Mouse (Mus musculus) hindbrain, embryonic 13.5 days (tissue): ENCODE data around the gene Ino80. TPM values are rescaled to one million over a fixed set of nuclear protein-coding genes. Genes with fewer than 3 reads are reported as not detected.

Experiments used
- ATAC-seq: fragments of 200-750 bp; cut with Nextera tagmentation; 2 replicates; pipeline ENCODE4 v1.8.0; 2017; ENCODE audit warnings: moderate TSS enrichment; ENCODE audit not compliant: low FRiP score
- H3K27ac ChIP-seq: fragments of 300-500 bp; sonication (generic); 2 replicates; pipeline ENCODE4 v1.5.1; 2015; ENCODE audit warnings: inconsistent platforms, mild to moderate bottlenecking, moderate library complexity
- H3K27me3 ChIP-seq: fragments of 300-500 bp; sonication (generic); 2 replicates; pipeline ENCODE4 v1.6.1; 2015; ENCODE audit warnings: mild to moderate bottlenecking, inconsistent platforms
- H3K36me3 ChIP-seq: fragments of 300-500 bp; sonication (generic); 2 replicates; pipeline ENCODE4 v1.6.1; 2015; ENCODE audit warnings: mild to moderate bottlenecking, inconsistent platforms
- H3K4me1 ChIP-seq: fragments of 300-500 bp; sonication (generic); replicated peaks from 2 replicates; pipeline ENCODE4 v1.6.1; 2015; ENCODE audit warnings: inconsistent platforms
- H3K4me2 ChIP-seq: fragments of 300-500 bp; sonication (generic); 2 replicates; pipeline ENCODE4 v1.6.1; 2015; ENCODE audit warnings: inconsistent platforms, mild to moderate bottlenecking, moderate library complexity
- H3K4me3 ChIP-seq: fragments of 300-500 bp; sonication (generic); 2 replicates; pipeline ENCODE4 v1.5.1; 2015; ENCODE audit warnings: mild to moderate bottlenecking, inconsistent platforms
- H3K9ac ChIP-seq: fragments of 300-500 bp; sonication (generic); 2 replicates; pipeline ENCODE4 v1.6.1; 2015; ENCODE audit warnings: mild to moderate bottlenecking, inconsistent platforms
- H3K9me3 ChIP-seq: fragments of 300-500 bp; sonication (generic); 2 replicates; pipeline ENCODE4 v1.6.1; 2016; ENCODE audit warnings: inconsistent platforms
- WGBS: fragments of 180-500 bp; shearing (Covaris S2); methylation state at CpG from one replicate; pipeline ENCODE4 v1.1.7; 2015; 5-methylcytosine and 5-hydroxymethylcytosine counted together
- polyA plus RNA-seq: library from polyadenylated mRNA; unstranded; fragments of >200 nt; fragmentation: Nextera tagmentation; extraction: Ambion mirVana; gene quantifications from 2 replicates; pipeline ENCODE4 v1.2.1, GENCODE M21; 2015

Gene Ino80
- polyA plus RNA-seq, 1 experiment from 2014 or later, result 3.2 TPM

DNA sequence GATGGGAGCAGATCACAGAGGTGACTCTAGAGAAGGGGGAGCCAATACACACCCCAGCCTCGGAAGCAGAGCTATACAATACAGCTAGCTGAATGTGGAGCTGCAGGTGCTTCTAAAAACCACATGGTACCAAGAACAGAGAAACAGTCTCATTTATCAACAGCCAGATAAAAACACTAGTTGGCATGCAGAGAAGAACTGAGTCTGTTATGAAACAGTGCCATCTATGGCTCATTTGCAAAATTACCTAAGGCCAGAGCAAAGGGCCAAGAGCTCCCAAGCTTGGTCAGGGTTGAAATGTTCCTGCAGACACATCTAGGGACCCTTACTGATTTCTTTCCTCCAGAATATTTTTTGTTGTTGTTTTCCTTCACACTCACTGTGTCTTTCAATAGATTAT is 63.7 kb downstream of the Ino80 start:
- Histone ChIP-seq H3K36me3 (peaks cover 61% of the 10 kb centered on the region), H3K27me3 (no peaks in the 10 kb centered on the region)
- no peak for ATAC-seq

DNA sequence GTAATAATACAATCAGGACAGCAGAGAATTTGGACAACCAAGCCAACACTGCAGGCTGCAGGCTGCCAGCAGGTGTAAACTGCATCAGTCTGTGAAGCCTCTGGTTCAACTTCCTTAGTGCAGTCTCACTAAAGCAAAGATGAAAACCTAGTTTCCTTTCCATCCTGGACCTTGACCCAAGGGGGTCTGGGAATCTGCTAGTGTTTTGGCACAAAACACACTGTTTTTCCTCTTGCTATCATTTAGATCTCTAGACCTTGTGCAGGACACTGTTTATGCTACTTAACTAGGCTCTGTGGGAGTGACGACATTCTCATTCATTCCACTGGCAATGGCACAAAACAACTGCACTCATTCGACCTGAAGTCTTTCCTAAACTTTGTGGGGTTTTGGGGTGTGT is 65.8 kb downstream of the Ino80 start:
- H3K9ac ChIP-seq, result no peak overlapping the region
- H3K4me3 ChIP-seq, result no peak overlapping the region
- 88% methylated on average over 2 of the region's 2 CpGs for WGBS

More for the DNA sequence above, 63.7 kb downstream of the Ino80 start:
- H3K4me1 ChIP-seq, result 0 out of 2 replicates have a peak, but pooled peaks cover 3% of the 10 kb centered on the region
- no peak overlapping the region for H3K4me2 ChIP-seq
- 41% methylated on average over 1 of the region's 1 CpGs for WGBS
- H3K27ac ChIP-seq, result no peak overlapping the region
- H3K9me3 ChIP-seq, result no peaks in the 10 kb centered on the region
- H3K9ac ChIP-seq, result no peak overlapping the region
- no peak overlapping the region for H3K4me3 ChIP-seq

DNA sequence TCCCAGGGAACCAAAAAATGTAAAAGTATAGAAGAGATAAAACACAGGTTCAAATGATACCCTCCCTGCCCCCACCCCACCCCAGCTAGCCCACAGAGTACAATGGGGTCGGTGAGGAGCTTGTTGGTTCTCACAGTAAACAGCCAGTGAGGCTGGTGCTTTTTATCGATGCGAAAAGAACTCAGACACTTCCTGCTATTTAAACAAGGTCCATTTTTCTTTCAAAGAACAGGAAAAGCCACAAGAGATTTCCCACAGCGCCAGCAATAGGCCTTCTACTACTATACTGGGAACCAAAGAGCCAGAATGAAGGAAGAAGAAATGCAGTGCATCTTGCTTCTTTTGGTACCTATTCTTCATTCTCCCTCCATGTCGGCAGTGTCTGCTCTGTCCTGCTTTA is 66.5 kb downstream of the Ino80 start:
- Histone ChIP-seq H3K27ac (no peak overlapping the region), H3K9me3 (no peaks in the 10 kb centered on the region), H3K36me3 (peaks cover 48% of the 10 kb centered on the region), H3K4me1 (0 out of 2 replicates have a peak, but pooled peaks cover 3% of the 10 kb centered on the region), H3K27me3 (no peaks in the 10 kb centered on the region), H3K4me2 (no peak overlapping the region), H3K9ac (no peak overlapping the region), H3K4me3 (no peak overlapping the region)
- no peak for ATAC-seq
- WGBS, result 83% methylated on average over 5 of the region's 5 CpGs

More for the DNA sequence above, 65.8 kb downstream of the Ino80 start:
- no peak for ATAC-seq
- no peak overlapping the region for H3K4me2 ChIP-seq
- no peak overlapping the region for H3K27ac ChIP-seq
- H3K27me3 ChIP-seq, result no peaks in the 10 kb centered on the region
- peaks cover 47% of the 10 kb centered on the region for H3K36me3 ChIP-seq
- H3K9me3 ChIP-seq, result no peaks in the 10 kb centered on the region
- H3K4me1 ChIP-seq, result 0 out of 2 replicates have a peak, but pooled peaks cover 3% of the 10 kb centered on the region

DNA sequence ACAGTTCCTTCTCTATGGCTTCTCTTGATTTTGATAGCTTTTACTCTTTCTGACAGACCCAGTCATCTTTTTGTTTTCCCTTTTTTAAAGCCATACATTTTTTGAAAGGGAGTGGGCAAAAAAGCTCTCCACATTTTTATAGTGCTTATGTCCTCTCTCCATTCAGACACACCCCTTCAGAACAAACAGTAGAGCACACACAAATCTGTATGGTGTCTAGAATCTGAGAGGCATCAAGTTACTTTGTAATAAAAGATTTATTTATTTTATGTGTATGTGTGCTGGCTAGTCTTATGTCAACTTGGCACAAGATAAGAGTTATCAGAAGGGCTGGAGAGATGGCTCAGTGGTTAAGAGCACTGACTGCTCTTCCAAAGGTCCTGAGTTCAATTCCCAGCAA is 68.8 kb downstream of the Ino80 start:
- Histone ChIP-seq H3K4me1 (0 out of 2 replicates have a peak, but pooled peaks cover 3% of the 10 kb centered on the region), H3K4me3 (no peak overlapping the region), H3K9me3 (no peaks in the 10 kb centered on the region), H3K9ac (no peak overlapping the region), H3K27me3 (no peaks in the 10 kb centered on the region), H3K27ac (peak overlapping the region; percentile 14; the same call in 1 of the 2 replicates), H3K4me2 (no peak overlapping the region), H3K36me3 (peaks cover 47% of the 10 kb centered on the region)
- ATAC-seq, result no peak

DNA sequence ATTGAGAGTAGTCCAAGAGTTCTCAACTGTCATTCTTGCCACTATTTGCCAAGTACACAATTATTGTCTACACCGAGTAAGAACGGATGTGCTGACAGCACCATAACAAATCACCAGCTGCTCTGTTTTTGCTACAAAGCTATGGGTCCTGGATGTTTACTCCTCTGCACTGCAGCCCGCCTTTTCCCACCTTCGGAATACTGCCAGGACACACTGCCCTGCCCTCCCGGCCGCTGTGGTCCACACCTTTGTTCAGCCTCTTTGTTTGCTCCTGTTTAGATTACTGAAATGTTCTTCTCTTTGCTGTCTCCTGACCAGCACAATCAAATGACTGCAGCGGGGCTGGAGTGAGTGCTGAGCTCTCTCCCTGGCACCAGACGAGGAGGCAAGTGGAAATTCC is 69.2 kb downstream of the Ino80 start:
- peak overlapping the region; percentile 14; the same call in 1 of the 2 replicates for H3K27ac ChIP-seq
- WGBS, result 70% methylated on average over 8 of the region's 8 CpGs
- no peaks in the 10 kb centered on the region for H3K27me3 ChIP-seq
- peaks cover 47% of the 10 kb centered on the region for H3K36me3 ChIP-seq
- H3K9me3 ChIP-seq, result no peaks in the 10 kb centered on the region
- H3K4me1 ChIP-seq, result no peaks in the 10 kb centered on the region
- H3K4me2 ChIP-seq, result no peak overlapping the region
- ATAC-seq, result no peak
- H3K4me3 ChIP-seq, result no peak overlapping the region
- H3K9ac ChIP-seq, result no peak overlapping the region

DNA sequence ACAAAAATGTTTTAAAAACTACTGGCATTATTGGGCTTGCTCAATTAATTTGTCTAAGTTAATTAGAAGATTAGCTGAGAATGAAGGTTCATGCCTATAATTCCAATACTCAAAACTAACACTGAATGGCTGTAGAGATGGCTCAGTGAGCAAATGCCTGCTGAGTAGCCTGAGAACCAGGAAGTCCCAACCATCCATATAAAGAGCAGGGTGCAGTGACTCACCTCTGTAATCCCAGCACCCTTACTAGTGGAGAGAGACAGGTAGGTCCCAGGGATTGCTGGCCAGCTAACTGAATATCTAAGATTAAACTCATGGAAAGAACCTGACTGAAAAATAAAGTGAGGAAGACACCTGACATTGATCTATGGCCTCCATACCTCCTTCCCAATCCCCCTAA is 78.2 kb downstream of the Ino80 start:
- Histone ChIP-seq H3K4me1 (no peaks in the 10 kb centered on the region), H3K4me2 (no peak overlapping the region), H3K9ac (no peak overlapping the region), H3K4me3 (no peak overlapping the region), H3K27me3 (no peaks in the 10 kb centered on the region), H3K27ac (no peak overlapping the region), H3K9me3 (no peaks in the 10 kb centered on the region), H3K36me3 (peaks cover 38% of the 10 kb centered on the region)
- ATAC-seq, result no peak

DNA sequence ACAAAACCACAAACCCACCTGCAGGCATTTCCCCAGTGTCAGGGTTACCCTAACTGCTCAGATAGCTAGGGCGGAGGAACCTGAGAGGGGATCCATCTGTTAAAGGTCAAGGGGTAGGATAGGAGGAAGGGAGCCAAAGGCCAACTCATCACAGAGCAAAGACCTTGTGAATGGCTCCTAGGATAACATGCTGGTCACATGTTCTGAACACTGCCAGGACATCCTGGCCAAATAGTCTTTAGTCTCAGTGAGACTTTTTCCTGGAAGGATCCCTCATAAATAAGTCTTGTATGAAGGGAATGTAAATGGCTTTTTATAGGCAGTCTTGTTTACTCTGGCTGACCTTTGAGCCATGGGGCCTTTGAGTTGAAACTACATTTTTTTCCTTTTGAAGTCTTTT is 78.8 kb downstream of the Ino80 start:
- H3K27ac ChIP-seq, result no peak overlapping the region
- no peaks in the 10 kb centered on the region for H3K4me1 ChIP-seq
- H3K4me3 ChIP-seq, result no peak overlapping the region
- H3K9ac ChIP-seq, result no peak overlapping the region
- no peak for ATAC-seq
- no peak overlapping the region for H3K4me2 ChIP-seq
- no peaks in the 10 kb centered on the region for H3K9me3 ChIP-seq
- H3K36me3 ChIP-seq, result peaks cover 38% of the 10 kb centered on the region
- 100% methylated on average over 1 of the region's 1 CpGs for WGBS
- no peaks in the 10 kb centered on the region for H3K27me3 ChIP-seq

DNA sequence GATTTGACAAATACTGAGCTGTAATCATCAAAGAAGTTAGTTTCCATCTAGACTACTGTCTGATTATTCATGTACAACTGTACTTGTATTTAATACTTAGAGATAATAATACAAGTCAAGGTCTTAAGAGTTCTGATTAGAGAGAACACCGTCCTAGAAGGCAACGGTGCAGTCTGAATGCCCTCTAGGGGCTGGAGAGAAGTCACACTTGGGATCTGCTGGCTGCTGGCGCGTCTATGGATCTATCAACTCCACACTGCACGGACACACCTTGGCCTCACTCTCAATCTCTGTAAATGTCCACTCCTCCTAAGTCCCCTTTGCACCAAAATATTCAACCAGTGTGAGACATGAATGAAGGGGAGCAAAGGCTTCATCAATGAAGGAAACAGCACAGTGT is 79.2 kb downstream of the Ino80 start:
- Histone ChIP-seq H3K27ac (no peak overlapping the region), H3K36me3 (peaks cover 41% of the 10 kb centered on the region), H3K9ac (no peak overlapping the region), H3K4me3 (no peak overlapping the region), H3K9me3 (no peaks in the 10 kb centered on the region), H3K4me1 (no peaks in the 10 kb centered on the region), H3K27me3 (no peaks in the 10 kb centered on the region), H3K4me2 (no peak overlapping the region)
- WGBS, result 89% methylated on average over 5 of the region's 5 CpGs
- no peak for ATAC-seq

DNA sequence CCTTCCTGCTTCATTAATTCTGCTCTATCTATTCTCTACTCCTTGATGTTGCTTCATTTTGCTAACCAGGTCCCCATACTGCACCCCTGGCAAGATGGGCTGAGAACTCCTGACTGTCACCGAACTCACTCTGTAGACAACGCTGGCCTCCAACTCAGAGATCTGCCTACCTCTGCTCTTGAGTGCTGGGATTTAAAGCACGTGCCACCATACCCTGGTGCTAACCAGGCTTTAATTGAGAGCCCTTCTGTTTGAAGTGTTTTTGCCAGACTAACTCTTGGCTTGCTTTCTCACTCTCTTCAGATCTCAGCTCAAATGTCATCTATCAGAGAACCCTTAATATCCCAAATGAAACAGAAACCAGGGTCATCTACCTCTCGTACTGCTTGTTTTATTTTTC is 87.5 kb downstream of the Ino80 start:
- no peak for ATAC-seq
- H3K9ac ChIP-seq, result no peak overlapping the region
- H3K4me1 ChIP-seq, result no peaks in the 10 kb centered on the region
- no peak overlapping the region for H3K27ac ChIP-seq
- no peak overlapping the region for H3K4me2 ChIP-seq
- H3K27me3 ChIP-seq, result no peaks in the 10 kb centered on the region
- H3K36me3 ChIP-seq, result peaks cover 45% of the 10 kb centered on the region
- WGBS, result 94% methylated on average over 4 of the region's 4 CpGs
- no peak overlapping the region for H3K4me3 ChIP-seq
- no peaks in the 10 kb centered on the region for H3K9me3 ChIP-seq

DNA sequence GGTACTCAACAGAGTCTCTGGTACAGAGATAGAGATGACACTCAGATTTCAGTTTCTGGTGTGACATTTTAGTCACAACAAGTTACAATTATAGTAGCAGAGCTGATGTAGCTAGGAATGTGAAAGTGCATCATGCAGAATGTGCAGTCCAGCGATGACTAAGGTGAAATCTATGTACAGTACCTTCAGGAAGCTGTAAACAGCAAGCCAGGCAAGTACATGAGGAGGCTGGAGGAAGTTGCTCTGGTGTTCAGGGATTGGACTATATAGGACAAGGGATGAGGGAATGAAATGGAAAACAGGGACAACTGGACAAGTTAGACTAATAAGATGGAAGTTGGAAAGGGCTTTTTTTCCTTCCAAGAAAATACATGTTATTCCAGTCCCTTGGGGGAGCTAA is 89.2 kb downstream of the Ino80 start:
- Histone ChIP-seq H3K27me3 (no peaks in the 10 kb centered on the region), H3K4me1 (no peaks in the 10 kb centered on the region), H3K9me3 (no peaks in the 10 kb centered on the region), H3K9ac (no peak overlapping the region), H3K27ac (no peak overlapping the region), H3K4me2 (no peak overlapping the region), H3K4me3 (no peak overlapping the region), H3K36me3 (peaks cover 44% of the 10 kb centered on the region)
- no peak for ATAC-seq
- WGBS, result 91% methylated on average over 1 of the region's 1 CpGs

DNA sequence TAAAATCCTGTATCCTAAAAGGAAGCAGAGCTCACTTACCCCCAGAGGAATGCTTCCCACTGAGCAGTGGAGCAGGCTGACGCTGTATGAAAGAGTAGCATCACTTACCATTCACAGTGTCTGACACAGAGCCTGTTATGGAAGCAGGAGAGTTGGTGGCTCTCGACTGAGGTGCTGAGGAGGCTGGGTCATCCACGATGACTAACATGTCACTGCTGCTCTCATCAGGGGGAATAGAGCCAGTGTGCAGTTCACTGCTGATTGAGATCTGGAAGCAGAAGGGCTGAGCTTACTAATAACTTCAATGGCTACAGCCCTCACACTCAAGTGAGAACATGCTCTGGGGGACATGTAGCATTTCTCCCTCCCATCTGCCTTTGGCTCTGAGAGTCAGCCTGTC is 98.0 kb downstream of the Ino80 start:
- Histone ChIP-seq H3K27ac (no peak overlapping the region), H3K4me3 (no peak overlapping the region), H3K4me1 (no peaks in the 10 kb centered on the region), H3K4me2 (no peak overlapping the region), H3K9ac (no peak overlapping the region), H3K36me3 (peaks cover 79% of the 10 kb centered on the region), H3K27me3 (no peaks in the 10 kb centered on the region), H3K9me3 (no peaks in the 10 kb centered on the region)
- no peak for ATAC-seq
- 90% methylated on average over 3 of the region's 3 CpGs for WGBS

DNA sequence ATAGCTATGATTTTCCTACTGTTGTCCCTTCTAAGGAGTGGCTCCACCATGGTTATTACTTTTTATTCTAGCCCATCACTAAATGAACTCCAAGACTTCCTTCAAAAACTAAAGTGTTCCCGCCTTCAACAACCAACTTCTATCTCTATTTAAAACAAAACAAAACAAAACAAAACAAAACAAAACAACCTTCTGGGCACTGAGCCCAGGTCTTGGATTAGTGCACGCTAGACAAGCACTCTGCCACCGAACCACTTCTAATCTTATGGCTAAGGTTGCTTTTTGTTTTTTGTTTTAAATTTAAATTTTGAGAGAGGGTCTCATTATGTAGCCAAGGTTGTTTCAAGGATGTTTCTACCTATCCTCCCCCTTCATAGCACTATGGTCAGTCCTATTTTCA is 99.7 kb downstream of the Ino80 start:
- peaks cover 89% of the 10 kb centered on the region for H3K36me3 ChIP-seq
- H3K9me3 ChIP-seq, result no peaks in the 10 kb centered on the region
- H3K4me3 ChIP-seq, result no peak overlapping the region
- no peak overlapping the region for H3K9ac ChIP-seq
- H3K4me1 ChIP-seq, result no peaks in the 10 kb centered on the region
- ATAC-seq, result no peak
- no peaks in the 10 kb centered on the region for H3K27me3 ChIP-seq
- WGBS, result 85% methylated on average over 3 of the region's 3 CpGs
- H3K4me2 ChIP-seq, result no peak overlapping the region
- no peak overlapping the region for H3K27ac ChIP-seq

DNA sequence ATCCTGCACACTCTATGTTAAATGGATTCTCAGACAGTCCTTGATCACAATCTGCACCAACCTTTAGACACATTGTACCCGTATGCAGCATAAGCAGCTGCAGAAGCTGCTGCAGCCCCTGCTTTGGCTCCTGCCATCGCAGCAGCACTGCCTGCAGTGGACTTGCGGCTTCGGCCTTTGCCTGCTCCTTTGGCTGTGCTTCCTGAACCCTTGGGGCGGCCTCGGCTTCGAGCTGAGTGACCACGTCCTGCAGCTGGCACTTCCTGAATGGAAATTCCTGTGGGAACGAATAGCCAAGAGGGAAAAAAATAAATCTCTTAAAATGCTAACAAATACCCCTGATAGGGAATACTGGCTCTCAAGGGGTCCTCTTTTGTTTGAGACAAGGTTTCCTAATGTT is 100.2 kb downstream of the Ino80 start:
- Histone ChIP-seq H3K4me3 (no peak overlapping the region), H3K4me2 (no peak overlapping the region), H3K9me3 (no peaks in the 10 kb centered on the region), H3K27ac (no peak overlapping the region), H3K4me1 (no peaks in the 10 kb centered on the region), H3K27me3 (no peaks in the 10 kb centered on the region), H3K36me3 (peaks cover 91% of the 10 kb centered on the region), H3K9ac (no peak overlapping the region)
- no peak for ATAC-seq
- WGBS, result 88% methylated on average over 9 of the region's 9 CpGs

DNA sequence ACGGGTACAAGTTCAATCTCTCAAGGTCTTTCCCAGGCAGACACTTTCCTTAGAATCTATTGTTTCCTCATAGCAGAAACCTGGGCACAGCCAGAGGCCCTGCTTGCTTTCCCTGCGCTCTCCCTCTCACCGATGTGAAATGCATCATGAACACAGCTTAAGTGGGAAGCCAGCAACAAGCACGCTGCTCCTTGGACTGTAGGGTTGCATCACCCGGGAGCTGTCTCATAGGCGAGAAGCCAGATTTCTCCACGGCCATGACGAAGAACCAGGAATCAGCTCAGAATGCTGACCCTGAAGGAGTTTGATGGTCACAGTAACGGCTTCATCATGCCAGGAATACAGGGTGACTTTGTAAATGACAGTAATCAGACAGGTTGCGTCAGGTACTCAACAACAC is 107.4 kb downstream of the Ino80 start:
- H3K36me3 ChIP-seq, result peaks cover 77% of the 10 kb centered on the region
- no peaks in the 10 kb centered on the region for H3K4me1 ChIP-seq
- no peaks in the 10 kb centered on the region for H3K27me3 ChIP-seq

More for the DNA sequence above, 107.4 kb downstream of the Ino80 start:
- WGBS, result 98% methylated on average over 10 of the region's 10 CpGs
- no peak overlapping the region for H3K9ac ChIP-seq
- no peaks in the 10 kb centered on the region for H3K9me3 ChIP-seq
- no peak overlapping the region for H3K4me2 ChIP-seq
- H3K27ac ChIP-seq, result no peak overlapping the region
- H3K4me3 ChIP-seq, result no peak overlapping the region
- ATAC-seq, result no peak
